Mouse (Mus musculus): ENCODE results near the gene Psmc3. TPM values are rescaled to one million over a fixed set of nuclear protein-coding genes. Genes with fewer than 3 reads are reported as not detected.
A peak's percentile ranks its signal among the peaks of the same experiment; 100 is the strongest.

Gene Psmc3
- polyA plus RNA-seq, 1 experiment from 2014 or later, result 276 TPM

- ATAC-seq (no peak), DNase-seq (ENCODE audit: low read depth, low spot score) (no peak)
- no peaks in the 10 kb centered on the region for H3K27me3 ChIP-seq
- ChIA-PET CTCF (interaction anchor here (0.7 to 1.6 kb wide), 10 partner anchors 9 to 186 kb away, joined by 3 to 5 read pairs (median 4); no protein-coding TSS in a partner anchor), POLR2A (interaction anchor here (0.7 kb wide), 1 partner anchor 94 kb away, joined by 7 read pairs; no protein-coding TSS in a partner anchor)
- in situ Hi-C loops (cut with MboI; ENCODE audit: low pct_unique_long_range_greater_than_20kb), result no loop called here
- TF ChIP-seq CTCF (IDR thresholded peaks at IDR 0.05), result no peak
These were observed 1.1 kb upstream of the Psmc3 start for GRCm38 (mm10) chr2:91052752-91053151.

DNA sequence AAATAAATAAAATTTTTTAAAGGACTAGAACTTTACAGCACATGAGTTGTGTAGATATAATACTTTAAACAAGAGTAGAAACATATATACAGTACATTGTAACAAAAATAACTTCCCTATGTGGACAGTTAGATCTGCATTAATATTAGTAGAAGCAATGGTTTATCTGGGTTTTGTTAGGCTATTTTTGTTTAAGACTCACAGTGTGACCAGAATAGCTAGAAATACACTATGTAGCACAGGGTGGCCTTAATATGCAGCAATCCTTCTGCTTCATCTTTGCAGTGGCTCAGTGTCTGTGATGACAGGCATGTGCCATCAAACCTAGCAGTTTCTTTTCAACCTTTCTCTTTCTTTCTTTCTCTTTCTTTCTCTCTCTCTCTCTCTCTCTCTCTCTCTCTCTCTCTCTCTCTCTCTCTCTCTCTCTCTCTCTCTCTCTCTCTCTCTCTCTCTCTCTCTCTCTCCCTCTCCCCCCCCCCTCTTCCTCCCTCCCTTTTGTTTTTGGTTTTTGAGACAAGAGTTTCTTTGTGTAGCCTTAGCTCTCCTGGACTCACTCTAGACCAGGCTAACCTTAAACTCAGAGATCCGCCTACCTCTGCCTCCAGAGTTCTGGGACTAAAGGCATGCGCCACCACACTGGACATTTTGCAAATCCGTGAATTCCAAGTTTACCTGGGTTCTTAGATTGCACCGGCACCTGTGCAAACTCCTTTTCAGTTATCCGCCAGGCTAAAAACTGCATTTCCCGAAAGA, 452 bp upstream of the Psmc3 start:
- no peaks in the 10 kb centered on the region for H3K27me3 ChIP-seq
- DNase-seq (ENCODE audit: low read depth, low spot score) (no peak), ATAC-seq (peak; percentile 32)
- TF ChIP-seq CTCF (IDR thresholded peaks at IDR 0.05), result no peak
- ChIA-PET POLR2A (interaction anchor here (0.7 to 1.1 kb wide), 2 partner anchors 11 to 94 kb away, joined by 3 to 7 read pairs; no protein-coding TSS in a partner anchor), CTCF (interaction anchor here (0.7 to 1.6 kb wide), 9 partner anchors 8 to 186 kb away, joined by 3 to 5 read pairs (median 4); no protein-coding TSS in a partner anchor)
- in situ Hi-C loops (cut with MboI; ENCODE audit: low pct_unique_long_range_greater_than_20kb), result no loop called here

DNA sequence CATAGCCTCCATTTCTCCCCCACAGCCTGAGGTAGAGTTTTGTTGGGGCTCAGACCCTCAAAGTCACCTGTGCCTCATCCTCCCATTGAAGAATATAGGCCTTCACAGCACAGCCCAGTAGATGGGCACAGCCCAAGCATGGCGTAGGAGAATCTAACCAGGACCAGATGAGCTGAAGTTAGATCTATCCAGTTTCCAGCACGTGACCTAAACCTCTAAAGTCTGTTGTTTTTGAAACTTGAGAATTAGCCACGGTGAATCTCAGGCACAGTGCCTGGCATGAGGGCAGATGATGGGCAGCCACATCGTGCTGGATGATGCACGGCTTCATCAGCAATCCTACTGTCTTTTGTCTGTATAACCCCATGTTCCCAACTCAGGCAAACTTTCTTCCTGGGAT, 4.6 kb downstream of the Psmc3 start:
- TF ChIP-seq CTCF (IDR thresholded peaks at IDR 0.05), result no peak
- ChIA-PET CTCF (no interaction called here), POLR2A (interaction anchor here (0.9 to 1.2 kb wide), 2 partner anchors 15 to 200 kb away, joined by 4 to 5 read pairs; no protein-coding TSS in a partner anchor)
- DNase-seq (ENCODE audit: low read depth, low spot score), result no peak
- no peak for ATAC-seq
- in situ Hi-C loops (cut with MboI; ENCODE audit: low pct_unique_long_range_greater_than_20kb), result no loop called here
- H3K27me3 ChIP-seq, result no peaks in the 10 kb centered on the region

DNA sequence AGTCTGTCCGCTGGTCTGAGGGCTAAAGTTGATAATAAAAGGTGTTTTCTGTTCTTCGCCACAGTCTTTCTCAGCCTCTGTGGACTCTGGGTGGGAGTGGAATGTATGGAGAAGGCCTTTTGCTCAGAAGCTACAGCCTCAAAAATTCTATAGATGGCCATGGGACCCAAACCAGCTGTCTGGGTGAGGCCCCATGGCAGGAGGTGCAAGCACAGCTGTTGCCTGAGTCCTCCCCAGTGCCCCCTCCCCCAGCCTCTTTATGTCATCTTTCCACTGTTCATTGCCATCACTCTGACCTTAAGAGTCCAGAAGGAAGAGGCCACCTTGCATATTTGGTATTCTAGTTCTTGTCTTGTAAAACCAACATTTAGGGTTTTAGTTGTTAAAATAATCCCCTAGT, 5.6 kb downstream of the Psmc3 start:
- no peak for DNase-seq (ENCODE audit: low read depth, low spot score)
- TF ChIP-seq CTCF (IDR thresholded peaks at IDR 0.05), result no peak

DNA sequence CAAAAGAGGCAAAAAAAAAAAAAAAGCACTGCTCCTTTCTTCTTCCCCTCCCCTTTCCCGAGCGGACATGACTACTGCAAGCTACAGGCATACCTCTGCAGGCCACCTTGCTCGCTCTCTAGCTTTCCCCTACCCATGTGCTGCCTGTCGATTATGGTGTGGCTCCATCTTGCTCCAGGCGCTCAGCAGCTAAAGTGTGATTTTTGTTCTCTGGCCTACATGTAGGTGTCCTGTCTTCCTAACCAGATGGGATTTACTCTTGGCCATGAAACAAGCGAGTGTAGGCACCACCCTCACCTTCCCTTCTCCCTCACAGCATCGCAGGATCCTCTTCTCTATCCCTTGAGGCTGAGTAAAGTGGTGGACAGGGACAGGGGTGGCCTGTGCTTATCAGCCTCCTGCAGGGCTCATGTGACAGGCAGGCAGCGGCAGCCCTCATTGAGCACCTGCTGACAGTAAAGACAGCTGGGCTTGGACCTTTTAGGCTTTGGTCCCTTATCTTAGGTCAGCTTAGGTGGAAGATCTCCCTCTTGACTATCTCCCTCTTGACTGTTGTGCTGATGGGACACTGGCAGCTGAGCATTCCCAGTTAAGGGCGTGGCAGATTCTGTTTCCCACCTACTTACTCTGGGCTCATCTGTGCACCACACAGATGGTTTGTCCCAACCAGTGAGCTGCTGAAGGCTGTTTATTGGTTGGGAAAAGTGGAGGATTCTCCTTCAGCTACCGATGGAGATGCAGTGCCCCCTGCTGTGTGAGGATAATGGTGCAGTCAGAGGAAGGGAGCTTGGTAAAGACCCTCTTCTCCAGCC, 6.9 kb downstream of the Psmc3 start:
- ChIA-PET POLR2A (interaction anchor here (0.7 to 1.7 kb wide), 7 partner anchors 9 to 287 kb away, joined by 3 to 11 read pairs (median 4); partner anchors contain the start of gene Slc39a13), CTCF (interaction anchor here (0.7 to 1.9 kb wide), 7 partner anchors 8 to 194 kb away, joined by 3 to 10 read pairs (median 5); no protein-coding TSS in a partner anchor)
- no peak for DNase-seq (ENCODE audit: low read depth, low spot score)
- H3K27me3 ChIP-seq, result no peaks in the 10 kb centered on the region
- ATAC-seq, result no peak
- TF ChIP-seq CTCF (IDR thresholded peaks at IDR 0.05), result no peak
- in situ Hi-C loops (cut with MboI; ENCODE audit: low pct_unique_long_range_greater_than_20kb), result loop anchor here (5.0 kb wide), 1 partner anchor 198 kb away; no protein-coding TSS in a partner anchor

More for the DNA sequence above, 5.6 kb downstream of the Psmc3 start:
- CTCF ChIA-PET, result no interaction called here
- in situ Hi-C loops (cut with MboI; ENCODE audit: low pct_unique_long_range_greater_than_20kb), result no loop called here
- POLR2A ChIA-PET, result interaction anchor here (1.2 to 1.7 kb wide), 2 partner anchors 10 to 16 kb away, joined by 4 to 11 read pairs; partner anchors contain the start of gene Slc39a13
- no peaks in the 10 kb centered on the region for H3K27me3 ChIP-seq
- ATAC-seq, result no peak

DNA sequence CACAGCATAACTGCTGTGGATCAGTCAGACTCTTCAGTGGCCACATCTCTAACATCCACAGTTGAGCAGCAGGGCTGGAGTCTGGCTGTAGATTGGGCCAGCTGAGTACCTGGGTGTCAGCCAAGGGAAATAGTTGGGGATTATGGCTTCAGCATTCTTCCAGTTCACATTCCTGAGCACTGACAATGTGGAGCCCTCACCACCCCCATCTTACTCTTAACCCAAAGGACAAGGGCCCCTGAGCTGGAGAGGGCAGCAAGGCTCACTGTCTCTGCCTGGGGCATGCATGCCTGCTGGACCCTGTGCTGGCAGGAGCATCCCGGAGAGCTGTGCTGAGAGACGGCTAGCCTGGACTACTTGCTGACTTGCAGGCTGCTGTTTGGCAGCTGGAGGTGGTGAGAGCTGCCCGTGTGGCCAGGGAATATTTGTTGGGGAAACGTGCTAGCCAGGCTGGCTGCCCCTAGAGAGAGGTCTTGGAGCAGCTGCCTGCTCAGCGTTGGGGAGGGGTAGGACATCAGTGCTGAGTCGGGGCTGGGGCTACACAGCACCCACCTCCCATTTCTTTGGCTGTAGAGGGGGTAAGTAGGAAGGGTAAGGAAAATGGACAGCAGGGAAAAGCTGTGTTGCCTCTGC, 8.2 kb downstream of the Psmc3 start:
- no peak for TF ChIP-seq CTCF (IDR thresholded peaks at IDR 0.05)
- ChIA-PET POLR2A (interaction anchor here (0.6 to 1.6 kb wide), 2 partner anchors 9 to 11 kb away, joined by 3 to 5 read pairs; partner anchors contain the start of gene Slc39a13), CTCF (interaction anchor here (1.0 to 1.9 kb wide), 5 partner anchors 10 to 195 kb away, joined by 3 to 10 read pairs (median 6); no protein-coding TSS in a partner anchor)
- ATAC-seq, result peak; percentile 89
- H3K27me3 ChIP-seq, result no peaks in the 10 kb centered on the region
- peak; percentile 95 for DNase-seq (ENCODE audit: low read depth, low spot score)
- in situ Hi-C loops (cut with MboI; ENCODE audit: low pct_unique_long_range_greater_than_20kb), result loop anchor here (5.0 kb wide), 1 partner anchor 200 kb away; no protein-coding TSS in a partner anchor

- in situ Hi-C loops (cut with MboI; ENCODE audit: low pct_unique_long_range_greater_than_20kb), result loop anchor here (5.0 kb wide), 1 partner anchor 201 kb away; no protein-coding TSS in a partner anchor
- POLR2A ChIA-PET, result interaction anchor here (0.9 to 1.6 kb wide), 2 partner anchors 8 to 158 kb away, joined by 3 to 5 read pairs; partner anchors contain the start of gene Slc39a13
These were observed 9.2 kb downstream of the Psmc3 start for GRCm38 (mm10) chr2:91062779-91063606.

DNA sequence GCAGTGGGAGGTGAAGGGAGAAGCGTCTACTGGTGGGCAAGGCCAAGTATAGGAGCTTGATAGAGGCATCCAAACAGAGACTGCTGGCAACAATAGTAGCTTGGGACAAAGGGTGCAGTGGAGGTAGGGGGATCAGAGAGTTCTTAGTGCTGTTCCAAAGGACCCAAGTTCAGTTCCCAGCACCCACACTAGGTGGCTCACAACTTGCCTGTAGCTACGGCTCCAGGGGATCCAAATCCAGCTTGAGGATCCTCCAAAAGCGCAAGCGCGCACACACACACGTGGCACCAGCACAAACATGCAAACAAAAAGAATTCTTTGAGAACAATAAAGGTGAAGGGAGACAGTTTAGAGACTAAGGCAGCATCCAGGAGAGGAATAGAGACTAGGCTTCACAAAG, 10.4 kb downstream of the Psmc3 start:
- DNase-seq (ENCODE audit: low read depth, low spot score) (no peak), ATAC-seq (no peak)
- CTCF ChIA-PET, result interaction anchor here (1.0 kb wide), 1 partner anchor 20 kb away, joined by 3 read pairs; no protein-coding TSS in a partner anchor
- TF ChIP-seq CTCF (IDR thresholded peaks at IDR 0.05), result no peak
- H3K27me3 ChIP-seq, result no peaks in the 10 kb centered on the region
- POLR2A ChIA-PET, result interaction anchor here (0.9 to 1.4 kb wide), 2 partner anchors 10 to 159 kb away, joined by 3 read pairs; partner anchors contain the start of gene Psmc3
- in situ Hi-C loops (cut with MboI; ENCODE audit: low pct_unique_long_range_greater_than_20kb), result loop anchor here (5.0 kb wide), 1 partner anchor 202 kb away; no protein-coding TSS in a partner anchor

More at GRCm38 (mm10) chr2:91062779-91063606, 9.2 kb downstream of the Psmc3 start:
- no peak for TF ChIP-seq CTCF (IDR thresholded peaks at IDR 0.05)
- ATAC-seq (no peak), DNase-seq (ENCODE audit: low read depth, low spot score) (no peak)
- H3K27me3 ChIP-seq, result no peaks in the 10 kb centered on the region
- CTCF ChIA-PET, result no interaction called here

GRCm38 (mm10) chr2:91065544-91065943, 11.7 kb downstream of the Psmc3 start:
- ChIA-PET POLR2A (interaction anchor here (0.6 kb wide), 1 partner anchor 38 kb away, joined by 7 read pairs; no protein-coding TSS in a partner anchor), CTCF (interaction anchor here (0.8 to 1.8 kb wide), 5 partner anchors 8 to 199 kb away, joined by 3 to 5 read pairs (median 4); partner anchors contain the start of gene Mybpc3)
- in situ Hi-C loops (cut with MboI; ENCODE audit: low pct_unique_long_range_greater_than_20kb), result no loop called here
- DNase-seq (ENCODE audit: low read depth, low spot score) (no peak), ATAC-seq (no peak)
- no peak for TF ChIP-seq CTCF (IDR thresholded peaks at IDR 0.05)
- H3K27me3 ChIP-seq, result no peaks in the 10 kb centered on the region

All from Patski (cell line).